Mouse (Mus musculus): ENCODE results near the gene Ing1. TPM values are rescaled to one million over a fixed set of nuclear protein-coding genes. Genes with fewer than 3 reads are reported as not detected.
"Not testable (repeated sequence)": the region's sequence is repeated elsewhere in the genome, so short reads cannot be mapped to it uniquely, and the experiment has no call there.

Gene Ing1
- polyA plus RNA-seq, 1 experiment from 2014 or later: 43.5 TPM

DNA sequence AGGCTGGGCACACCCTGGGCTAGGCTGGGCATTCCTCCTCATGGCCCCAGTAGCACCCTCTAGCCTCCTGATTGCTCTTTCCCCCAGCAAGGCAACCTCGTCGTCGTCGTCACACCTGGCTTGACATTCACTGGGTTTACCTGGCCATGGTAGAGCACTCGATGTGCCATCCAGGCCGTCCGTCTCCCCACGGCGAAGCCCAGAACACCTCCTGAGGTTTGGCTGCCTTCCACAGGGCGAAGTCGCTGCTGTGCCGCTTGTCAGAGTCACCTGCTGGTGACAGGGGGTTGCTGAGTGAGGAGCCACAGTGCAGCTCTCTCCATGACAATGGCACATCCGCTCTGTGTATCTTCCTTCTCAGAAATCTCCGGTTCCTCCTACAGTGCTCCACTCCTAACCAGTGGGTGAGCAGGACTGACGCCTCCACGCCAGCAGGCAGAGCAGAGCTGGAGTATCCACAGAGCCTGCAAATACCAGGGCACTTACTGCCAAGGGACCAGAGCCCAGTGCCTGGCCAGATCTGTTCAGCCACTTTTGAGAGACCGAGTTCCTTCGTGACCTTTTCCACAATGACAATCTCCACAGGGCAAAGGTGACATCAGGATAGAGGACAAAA lies 25.1 kb upstream of the Ing1 start:
- WGBS: 82% methylated on average over 18 of the region's 18 CpGs
- ATAC-seq: no peak
- peaks cover 44% of the 10 kb centered on the region for H3K36me3 ChIP-seq (ENCODE audit: poor library complexity, severe bottlenecking)
- H3K4me3 ChIP-seq: no peak overlapping the region
- H3K9me3 ChIP-seq (replicated peaks): no peaks in the 10 kb centered on the region
- H3K27ac ChIP-seq: no peak overlapping the region
- no peaks in the 10 kb centered on the region for H3K27me3 ChIP-seq
- H3K4me2 ChIP-seq: no peak overlapping the region
- H3K9ac ChIP-seq: no peak overlapping the region
- peaks cover 11% of the 10 kb centered on the region for H3K4me1 ChIP-seq

DNA sequence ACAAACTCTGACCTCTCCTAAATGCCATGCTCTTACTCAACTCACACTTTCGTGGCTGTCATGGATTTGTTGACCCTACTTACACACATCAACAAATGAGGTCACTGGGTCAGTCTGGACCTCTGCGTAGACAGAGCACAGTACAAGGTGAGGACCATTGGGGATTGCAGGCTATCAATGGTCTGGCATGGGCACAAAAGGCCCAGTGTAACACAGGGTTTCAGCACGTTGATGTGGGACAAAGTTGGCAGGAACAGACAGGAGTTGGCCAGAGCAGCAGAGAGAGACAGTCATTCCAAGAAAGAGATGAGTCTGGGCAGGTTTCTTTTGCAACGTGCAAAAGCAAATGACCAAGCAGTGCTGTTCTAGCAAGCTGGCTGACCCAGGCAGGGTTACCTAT lies 24.5 kb upstream of the Ing1 start:
- no peak overlapping the region for H3K9ac ChIP-seq
- H3K9me3 ChIP-seq (replicated peaks): no peaks in the 10 kb centered on the region
- peaks cover 11% of the 10 kb centered on the region for H3K4me1 ChIP-seq
- no peak overlapping the region for H3K4me3 ChIP-seq
- H3K27me3 ChIP-seq: no peaks in the 10 kb centered on the region
- WGBS: 72% methylated on average over 4 of the region's 4 CpGs
- H3K27ac ChIP-seq: no peak overlapping the region
- no peak overlapping the region for H3K4me2 ChIP-seq
- no peak for ATAC-seq
- H3K36me3 ChIP-seq (ENCODE audit: poor library complexity, severe bottlenecking): peaks cover 41% of the 10 kb centered on the region

DNA sequence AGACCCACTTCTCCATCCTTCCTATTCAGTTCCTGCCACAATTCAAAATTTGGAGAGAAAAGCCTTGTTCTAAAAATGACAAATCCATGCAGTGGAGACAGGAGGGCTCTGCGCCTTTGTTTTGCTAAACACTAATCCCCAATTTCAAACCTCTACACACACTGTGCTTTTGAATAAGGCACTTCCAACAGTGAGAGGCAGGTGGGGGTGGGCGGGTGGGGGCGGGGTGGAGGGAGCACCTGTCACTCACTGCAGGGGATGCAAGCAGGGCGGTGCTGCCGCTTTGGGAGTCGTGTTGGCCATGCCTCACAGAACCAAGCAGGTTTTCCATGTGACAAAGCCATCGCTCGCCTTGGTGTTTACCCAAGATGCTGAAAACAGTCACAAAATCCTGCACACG lies 20.9 kb upstream of the Ing1 start:
- ATAC-seq: no peak
- peaks cover 50% of the 10 kb centered on the region for H3K36me3 ChIP-seq (ENCODE audit: poor library complexity, severe bottlenecking)
- 0 out of 2 replicates have a peak overlapping the region, but pooled peaks have one; percentile 7 for H3K27ac ChIP-seq

DNA sequence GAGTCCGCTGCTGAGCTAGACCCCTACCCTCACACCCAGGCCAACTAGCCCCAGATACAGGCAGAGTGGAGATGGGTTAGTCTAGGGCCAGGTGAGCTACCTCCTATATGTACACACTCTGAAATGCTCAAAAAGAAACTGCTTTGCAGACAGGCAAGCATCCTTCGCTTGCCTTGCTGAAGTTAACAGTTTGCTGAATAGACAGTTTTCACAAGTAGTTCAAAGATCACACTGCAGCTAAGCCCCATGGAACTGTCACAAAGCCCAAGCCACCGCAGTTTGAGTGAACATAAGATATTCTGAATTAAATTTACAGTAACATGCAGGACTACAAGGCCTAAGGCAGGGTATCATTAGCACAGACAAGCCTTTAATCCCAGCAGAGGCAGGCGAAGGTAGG lies 16.3 kb upstream of the Ing1 start:
- H3K9me3 ChIP-seq (replicated peaks): no peaks in the 10 kb centered on the region
- no peaks in the 10 kb centered on the region for H3K27me3 ChIP-seq
- peaks cover 43% of the 10 kb centered on the region for H3K36me3 ChIP-seq (ENCODE audit: poor library complexity, severe bottlenecking)
- no peak overlapping the region for H3K27ac ChIP-seq
- H3K9ac ChIP-seq: no peak overlapping the region
- no peak overlapping the region for H3K4me3 ChIP-seq
- 93% methylated on average over 4 of the region's 4 CpGs for WGBS
- H3K4me1 ChIP-seq: peaks cover 10% of the 10 kb centered on the region
- no peak overlapping the region for H3K4me2 ChIP-seq
- ATAC-seq: no peak

More for the DNA sequence above, 20.9 kb upstream of the Ing1 start:
- Histone ChIP-seq H3K27me3 (no peaks in the 10 kb centered on the region), H3K9ac (no peak overlapping the region), H3K4me2 (no peak overlapping the region), H3K9me3 (replicated peaks) (no peaks in the 10 kb centered on the region), H3K4me3 (no peak overlapping the region), H3K4me1 (peaks cover 11% of the 10 kb centered on the region)
- WGBS: 12% methylated on average over 9 of the region's 9 CpGs

DNA sequence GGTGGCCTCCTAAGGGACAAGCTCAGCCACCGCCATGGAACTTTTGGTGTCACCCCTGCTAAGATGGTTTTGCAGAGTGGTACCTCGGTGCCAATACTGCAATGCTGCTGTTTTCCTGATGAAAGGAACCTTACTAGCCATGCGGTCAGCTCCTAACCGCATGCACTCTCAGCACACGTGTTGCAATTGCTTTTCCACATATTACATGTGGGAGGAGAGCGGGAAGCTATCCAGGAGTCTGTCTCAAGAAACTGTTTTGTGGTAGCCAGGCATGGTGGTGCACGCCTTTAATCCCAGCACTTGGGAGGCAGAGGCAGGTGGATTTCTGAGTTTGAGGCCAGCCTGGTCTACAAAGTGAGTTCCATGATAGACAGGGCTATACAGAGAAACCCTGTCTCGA lies 15.2 kb upstream of the Ing1 start:
- H3K27ac ChIP-seq: no peak overlapping the region
- H3K4me2 ChIP-seq: no peak overlapping the region
- ATAC-seq: no peak
- no peak overlapping the region for H3K9ac ChIP-seq
- no peak overlapping the region for H3K4me3 ChIP-seq
- no peaks in the 10 kb centered on the region for H3K4me1 ChIP-seq
- 92% methylated on average over 8 of the region's 8 CpGs for WGBS
- H3K36me3 ChIP-seq (ENCODE audit: poor library complexity, severe bottlenecking): peaks cover 45% of the 10 kb centered on the region
- H3K27me3 ChIP-seq: no peaks in the 10 kb centered on the region
- H3K9me3 ChIP-seq (replicated peaks): no peaks in the 10 kb centered on the region

DNA sequence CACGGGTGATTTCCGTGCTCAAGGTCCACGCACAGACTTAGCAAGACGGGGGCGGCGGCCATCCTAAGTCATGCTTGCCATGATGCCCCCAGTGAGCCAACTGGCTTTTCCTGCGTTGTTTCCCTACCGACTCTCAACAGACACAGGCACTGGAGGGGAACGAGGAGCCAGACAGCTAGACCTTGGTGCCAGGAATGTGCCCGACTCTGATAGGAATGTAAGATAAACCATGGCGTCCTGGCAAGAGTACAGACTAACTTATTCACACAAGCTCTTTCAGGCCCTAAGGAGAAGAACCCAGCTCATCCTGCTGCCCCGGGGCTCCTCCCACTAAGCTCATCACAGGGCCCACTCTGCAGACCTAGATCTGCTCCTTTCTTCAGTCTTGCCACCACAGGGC lies 13.3 kb upstream of the Ing1 start:
- no peaks in the 10 kb centered on the region for H3K27me3 ChIP-seq
- H3K9me3 ChIP-seq (replicated peaks): no peaks in the 10 kb centered on the region
- H3K4me2 ChIP-seq: no peak overlapping the region
- no peak overlapping the region for H3K4me3 ChIP-seq
- H3K36me3 ChIP-seq (ENCODE audit: poor library complexity, severe bottlenecking): peaks cover 48% of the 10 kb centered on the region
- ATAC-seq: no peak
- 93% methylated on average over 12 of the region's 12 CpGs for WGBS
- no peaks in the 10 kb centered on the region for H3K4me1 ChIP-seq
- H3K9ac ChIP-seq: no peak overlapping the region
- no peak overlapping the region for H3K27ac ChIP-seq

DNA sequence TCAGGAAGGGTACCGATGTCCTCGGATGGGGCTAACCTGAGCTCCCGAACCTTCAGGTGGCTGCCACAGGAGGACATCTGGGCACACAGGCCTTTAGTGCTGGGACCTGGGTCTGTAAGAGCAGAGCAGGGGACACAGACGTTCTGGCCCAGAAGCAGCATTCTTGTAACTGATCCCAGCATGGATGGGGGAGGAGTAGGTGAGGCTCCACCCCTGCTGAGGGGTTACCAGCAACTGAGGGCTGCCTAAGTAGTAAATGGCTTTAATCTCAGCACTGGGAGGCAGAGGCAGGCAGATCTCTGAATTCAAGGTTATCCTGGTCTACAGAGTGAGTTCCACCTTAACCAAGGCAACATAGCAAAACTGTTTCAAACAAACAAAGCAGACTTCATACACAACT lies 12.5 kb upstream of the Ing1 start:
- no peak overlapping the region for H3K27ac ChIP-seq
- no peaks in the 10 kb centered on the region for H3K4me1 ChIP-seq
- H3K9me3 ChIP-seq (replicated peaks): no peaks in the 10 kb centered on the region
- no peak overlapping the region for H3K4me3 ChIP-seq
- no peak overlapping the region for H3K4me2 ChIP-seq
- WGBS: 87% methylated on average over 4 of the region's 4 CpGs
- H3K9ac ChIP-seq: no peak overlapping the region
- no peak for ATAC-seq
- H3K27me3 ChIP-seq: no peaks in the 10 kb centered on the region
- H3K36me3 ChIP-seq (ENCODE audit: poor library complexity, severe bottlenecking): peaks cover 50% of the 10 kb centered on the region

DNA sequence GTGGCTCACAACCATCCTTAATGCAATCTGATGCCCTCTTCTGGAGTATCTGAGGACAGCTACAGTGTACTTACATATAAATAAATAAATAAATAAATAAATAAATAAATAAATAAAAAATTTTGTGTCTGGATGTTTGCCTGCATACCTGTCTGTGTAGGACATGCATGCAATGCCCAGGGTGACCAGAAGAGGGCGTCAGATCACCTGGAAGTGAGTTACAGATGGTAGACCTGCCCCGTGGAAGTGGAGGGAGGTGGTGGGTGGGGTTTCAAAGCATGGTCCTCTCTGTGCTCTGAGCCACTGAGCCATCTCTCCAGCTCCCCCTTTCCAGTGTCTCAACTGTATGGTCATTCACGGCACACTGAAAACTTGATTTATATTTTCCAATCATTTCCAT lies 11.0 kb upstream of the Ing1 start:
- H3K9me3 ChIP-seq (replicated peaks): no peaks in the 10 kb centered on the region
- H3K27me3 ChIP-seq: no peaks in the 10 kb centered on the region
- no peak for ATAC-seq
- H3K36me3 ChIP-seq (ENCODE audit: poor library complexity, severe bottlenecking): peaks cover 42% of the 10 kb centered on the region
- H3K4me3 ChIP-seq: no peak overlapping the region
- WGBS: 48% methylated on average over 3 of the region's 3 CpGs
- no peak overlapping the region for H3K4me2 ChIP-seq
- H3K27ac ChIP-seq: no peak overlapping the region
- H3K4me1 ChIP-seq: no peaks in the 10 kb centered on the region
- no peak overlapping the region for H3K9ac ChIP-seq

DNA sequence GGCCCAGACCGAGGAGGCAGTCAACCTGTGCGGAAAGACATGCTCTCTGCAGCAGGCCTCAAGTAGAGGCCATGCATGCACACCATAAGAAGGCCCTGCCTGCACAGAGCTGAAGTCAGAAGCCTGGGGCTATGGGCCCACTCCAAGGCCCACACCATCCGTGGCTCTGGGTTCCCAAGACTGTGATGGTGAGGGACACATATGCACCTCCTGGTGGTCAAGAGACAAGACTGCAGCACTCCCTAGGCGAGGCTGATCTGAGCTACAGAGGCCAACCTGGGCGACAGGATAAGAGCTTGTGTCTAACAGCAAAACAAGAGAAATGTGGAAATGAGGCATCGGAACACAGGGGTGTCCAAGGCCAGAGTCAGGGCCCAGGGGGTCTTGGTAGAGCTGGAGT lies 8.3 kb upstream of the Ing1 start:
- peaks cover 12% of the 10 kb centered on the region for H3K4me1 ChIP-seq

DNA sequence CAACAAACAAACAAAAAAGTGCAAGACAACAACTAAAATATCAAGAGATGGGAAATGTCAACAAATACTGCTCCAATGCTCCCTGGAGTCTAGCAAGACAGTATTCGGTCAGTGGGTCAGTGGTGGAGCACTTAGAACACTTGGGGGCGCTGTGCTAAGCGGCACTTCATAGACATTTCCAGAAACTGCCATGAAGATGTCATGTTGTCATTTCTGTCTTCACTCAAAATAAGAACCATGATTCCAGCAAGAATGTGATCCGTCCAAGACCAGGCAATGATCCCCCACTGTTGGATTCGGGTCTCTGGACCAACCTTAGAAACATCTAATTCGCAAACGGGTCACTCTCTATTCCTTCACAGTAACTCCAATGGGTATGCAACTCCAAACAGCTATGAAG lies 5.7 kb upstream of the Ing1 start:
- Histone ChIP-seq H3K9ac (peak overlapping the region; percentile 89; the same call in 1 of the 2 replicates), H3K27me3 (no peaks in the 10 kb centered on the region), H3K4me3 (peak overlapping the region; percentile 75), H3K4me1 (peaks cover 25% of the 10 kb centered on the region), H3K36me3 (ENCODE audit: poor library complexity, severe bottlenecking) (peaks cover 19% of the 10 kb centered on the region; the same call in 1 of the 2 replicates), H3K4me2 (peak overlapping the region; percentile 76), H3K27ac (no peak overlapping the region), H3K9me3 (replicated peaks) (no peaks in the 10 kb centered on the region)
- WGBS: 20% methylated on average over 7 of the region's 7 CpGs
- no peak for ATAC-seq

More for the DNA sequence above, 8.3 kb upstream of the Ing1 start:
- Histone ChIP-seq H3K27me3 (no peaks in the 10 kb centered on the region), H3K9me3 (replicated peaks) (no peaks in the 10 kb centered on the region), H3K9ac (no peak overlapping the region), H3K4me2 (no peak overlapping the region), H3K36me3 (ENCODE audit: poor library complexity, severe bottlenecking) (peaks cover 26% of the 10 kb centered on the region; the same call in 1 of the 2 replicates), H3K27ac (no peak overlapping the region), H3K4me3 (no peak overlapping the region)
- no peak for ATAC-seq
- 62% methylated on average over 6 of the region's 6 CpGs for WGBS

DNA sequence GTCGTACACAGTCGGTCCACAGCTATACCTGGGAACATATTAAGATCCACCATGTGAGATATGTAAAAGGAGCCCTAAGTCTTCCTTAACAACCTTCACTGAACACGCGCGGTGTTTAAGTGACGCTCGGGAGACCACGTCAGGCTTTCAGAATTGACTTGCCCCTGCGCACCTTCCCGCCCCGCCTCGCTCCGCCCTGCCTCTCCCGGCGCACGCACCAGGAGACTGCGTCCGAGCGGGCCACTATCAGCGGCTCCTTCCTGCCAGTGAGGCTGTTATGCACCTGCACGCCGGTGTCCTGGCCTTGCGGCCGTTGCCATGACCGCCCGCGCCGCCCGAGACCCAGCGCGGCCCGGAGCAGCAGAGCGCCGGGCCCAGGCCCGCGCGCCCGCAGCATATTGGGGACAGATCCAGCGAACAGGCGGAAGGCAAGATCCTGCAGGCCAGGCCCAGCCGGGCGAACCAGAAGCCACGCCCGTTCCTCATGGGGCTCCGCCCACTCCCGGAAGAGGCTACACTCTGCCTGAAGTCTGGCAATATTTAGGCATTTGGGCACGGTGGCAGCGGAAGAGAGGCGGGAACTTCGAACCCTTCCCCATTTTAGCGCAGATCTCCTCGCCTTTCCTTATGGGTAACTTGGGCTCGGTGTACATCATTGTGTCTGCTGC lies 5.0 kb upstream of the Ing1 start, which contains the start of gene Cars2:
Gene Cars2 (minus strand): TSS at position 503 of the 668 bp plus-strand sequence.
- H3K36me3 ChIP-seq (ENCODE audit: poor library complexity, severe bottlenecking): peaks cover 14% of the 10 kb centered on the region; the same call in 1 of the 2 replicates
- peak; percentile 74 for ATAC-seq
- H3K27me3 ChIP-seq: no peaks in the 10 kb centered on the region
- under 1% methylated on average over 53 of the region's 53 CpGs for WGBS
- H3K4me1 ChIP-seq: peaks cover 26% of the 10 kb centered on the region
- no peaks in the 10 kb centered on the region for H3K9me3 ChIP-seq (replicated peaks)
- peak within 1 kb of the TSS; percentile 75 for H3K4me3 ChIP-seq
- peak within 1 kb of the TSS; percentile 86 for H3K27ac ChIP-seq
- peak within 1 kb of the TSS; percentile 89 for H3K9ac ChIP-seq
- H3K4me2 ChIP-seq: peak within 1 kb of the TSS; percentile 76

DNA sequence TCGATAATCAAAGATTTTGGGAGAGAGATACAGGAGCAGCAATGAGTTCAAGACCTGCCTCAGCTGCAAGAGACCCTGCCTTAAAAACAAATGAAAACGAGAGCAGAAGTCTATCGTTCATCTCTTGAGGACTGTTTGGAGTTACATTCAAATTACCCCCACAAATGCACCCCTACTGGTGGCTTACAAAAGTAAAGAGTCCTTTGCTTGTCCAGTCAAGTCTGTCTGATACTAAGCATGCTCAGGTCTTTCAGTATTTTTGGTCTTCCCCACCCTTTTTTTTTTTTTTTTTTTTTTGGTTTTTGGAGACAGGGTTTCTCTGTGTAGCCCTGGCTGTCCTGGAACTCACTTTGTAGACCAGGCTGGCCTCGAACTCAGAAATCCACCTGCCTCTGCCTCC lies 3.9 kb upstream of the Ing1 start:
- ATAC-seq; H3K4me3 ChIP-seq; H3K9me3 ChIP-seq (replicated peaks); H3K4me2 ChIP-seq; H3K27me3 ChIP-seq; H3K9ac ChIP-seq; H3K27ac ChIP-seq; H3K36me3 ChIP-seq (ENCODE audit: poor library complexity, severe bottlenecking): not testable (repeated sequence)
- H3K4me1 ChIP-seq: peaks cover 26% of the 10 kb centered on the region
- 82% methylated on average over 4 of the region's 4 CpGs for WGBS
